Mouse (Mus musculus) erythroid progenitor cell, adult 5-6 weeks (primary cell): Measurements from ENCODE around the gene Jmjd8. TPM values are rescaled to one million over a fixed set of nuclear protein-coding genes. Genes with fewer than 3 reads are reported as not detected.

ENCODE experiments used
- ATAC-seq: replicated peaks from 2 replicates; pipeline ENCODE4 v1.8.0; 2016; ENCODE audit warnings: moderate number of reproducible peaks, mild to moderate bottlenecking, moderate TSS enrichment, inconsistent platforms; ENCODE audit not compliant: poor library complexity, low FRiP score, severe bottlenecking
- total RNA-seq, 2 experiments: library from RNA; stranded (forward) in 1 of 2; stranded (reverse) in 1 of 2; fragments of 150-400 nt in 1 of 2; fragments of 186-747, 209-891 nt in 1 of 2; gene quantifications; 2 replicates each; pipeline versions ENCODE4 v1.2.3 to v1.2.4; 2015 to 2017; ENCODE audit warnings: low replicate concordance in 2 of 2

The Jmjd8 gene
- total RNA-seq (2015; ENCODE audit: low replicate concordance) = 5.4 and 6.1 TPM in 2 replicates
- total RNA-seq (2017; ENCODE audit: low replicate concordance) = 2.7 and 9.1 TPM in 2 replicates

DNA sequence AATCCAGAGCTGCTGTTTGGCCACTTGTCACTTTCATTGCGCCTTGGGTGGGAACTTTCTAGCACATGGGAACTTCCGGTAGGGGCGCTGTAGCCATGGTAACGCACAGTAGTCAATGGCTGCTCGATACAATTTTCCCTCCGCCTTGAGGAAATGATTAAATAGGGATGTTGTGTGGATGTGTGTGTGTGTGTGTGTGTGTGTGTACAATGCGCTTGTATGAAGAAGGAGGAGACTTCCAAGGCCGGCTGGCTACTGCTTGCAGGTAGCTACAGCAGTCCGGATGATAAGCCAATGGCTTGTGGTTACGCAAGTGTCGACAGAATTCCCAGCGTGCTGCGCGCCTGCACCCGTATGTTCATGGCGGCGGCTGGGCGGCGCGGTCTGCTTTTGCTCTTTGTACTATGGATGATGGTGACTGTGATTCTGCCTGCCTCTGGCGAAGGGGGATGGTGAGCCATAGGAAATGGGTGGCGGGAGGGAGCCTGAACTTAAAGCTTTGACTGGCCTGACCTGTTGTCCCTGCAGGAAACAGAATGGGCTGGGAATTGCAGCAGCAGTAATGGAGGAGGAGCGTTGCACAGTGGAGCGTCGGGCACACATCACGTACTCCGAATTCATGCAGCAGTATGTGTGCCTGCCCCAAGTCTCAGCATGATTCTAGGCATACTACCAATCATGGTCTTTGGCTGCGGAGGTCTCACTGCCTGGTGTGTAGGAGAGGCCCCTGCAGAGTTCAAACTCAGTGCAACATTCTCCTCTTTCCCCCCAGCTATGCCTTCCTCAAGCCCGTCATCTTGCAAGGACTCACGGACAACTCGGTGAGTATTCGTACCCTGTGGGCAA, at the start of gene Jmjd8:
Gene Jmjd8 (plus strand): TSS at position 156 of the 846 bp plus-strand sequence.
- peak; percentile 62 for ATAC-seq

DNA sequence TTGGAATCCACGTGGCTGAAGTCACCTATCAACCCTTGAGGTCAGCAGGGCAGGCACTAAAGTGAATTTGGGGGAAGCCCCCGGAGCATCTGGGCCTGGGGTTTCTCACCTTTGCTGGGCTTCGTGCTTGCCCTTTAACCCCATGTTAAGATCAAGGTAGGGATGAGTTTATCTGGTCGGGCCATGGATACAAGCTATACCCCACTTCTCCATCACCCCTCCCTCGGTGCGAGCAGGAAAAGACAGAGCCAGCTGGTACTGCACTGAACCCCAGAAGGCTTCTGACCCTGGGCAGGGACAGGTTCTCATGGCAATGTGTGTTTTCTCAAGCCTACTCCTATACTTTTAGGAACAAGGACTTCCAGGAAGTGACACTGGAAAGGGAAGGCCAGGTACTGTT, 47.3 kb upstream of the Jmjd8 start:
- ATAC-seq = no peak

DNA sequence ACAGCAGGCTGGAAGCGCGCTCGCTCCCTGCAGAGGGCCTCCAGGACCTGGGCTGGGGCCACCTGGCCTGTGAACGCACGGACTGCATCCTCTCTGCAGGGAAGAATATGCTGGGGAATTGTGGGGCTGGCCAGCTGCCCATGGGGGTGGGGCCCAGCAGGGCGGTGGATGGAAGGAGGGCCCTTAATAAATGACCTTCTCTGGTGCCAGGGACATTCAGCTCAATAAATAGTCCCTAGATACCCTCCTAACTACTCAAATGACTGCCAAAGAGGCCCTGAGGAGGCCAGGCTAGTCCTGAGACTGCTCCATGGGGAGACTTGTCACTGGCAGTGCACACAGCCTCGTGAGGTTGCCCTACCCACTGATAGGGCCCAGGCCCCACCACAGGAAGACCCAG, 45.6 kb upstream of the Jmjd8 start:
- ATAC-seq = no peak

DNA sequence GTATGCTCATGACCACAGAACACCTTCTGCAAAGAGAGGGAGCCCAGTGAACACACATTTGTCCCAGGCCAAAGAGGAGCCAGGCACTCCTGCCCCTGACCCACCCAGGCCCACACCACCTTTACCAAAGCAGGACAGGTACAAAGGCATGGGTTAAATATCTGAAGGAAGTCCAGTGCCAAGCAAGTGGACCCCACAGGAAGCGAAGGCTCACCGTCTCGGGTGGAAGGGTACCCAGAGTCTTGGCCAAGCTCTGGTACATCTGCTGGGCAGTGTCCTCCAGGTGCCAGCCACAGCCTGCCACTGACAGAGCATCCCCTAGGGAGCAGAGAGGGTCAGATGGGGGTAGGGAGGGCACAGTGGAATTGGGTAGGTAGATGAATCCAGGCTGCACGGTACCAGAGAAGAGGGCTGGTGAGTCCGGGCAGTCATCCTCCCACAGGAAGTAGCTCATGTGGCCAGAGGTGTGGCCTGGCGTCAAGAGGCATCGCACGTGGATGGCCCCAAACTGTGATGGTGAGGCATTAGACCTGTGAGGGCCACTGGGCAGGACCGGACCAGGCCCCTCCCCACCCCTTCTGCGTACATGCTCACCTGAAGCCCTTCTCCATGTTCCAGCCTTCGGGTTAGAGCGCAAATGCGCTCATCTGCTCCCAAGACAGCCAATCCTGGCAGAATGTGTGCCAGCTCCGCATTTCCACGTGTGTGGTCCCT, 44.6 kb upstream of the Jmjd8 start:
- ATAC-seq = no peak

DNA sequence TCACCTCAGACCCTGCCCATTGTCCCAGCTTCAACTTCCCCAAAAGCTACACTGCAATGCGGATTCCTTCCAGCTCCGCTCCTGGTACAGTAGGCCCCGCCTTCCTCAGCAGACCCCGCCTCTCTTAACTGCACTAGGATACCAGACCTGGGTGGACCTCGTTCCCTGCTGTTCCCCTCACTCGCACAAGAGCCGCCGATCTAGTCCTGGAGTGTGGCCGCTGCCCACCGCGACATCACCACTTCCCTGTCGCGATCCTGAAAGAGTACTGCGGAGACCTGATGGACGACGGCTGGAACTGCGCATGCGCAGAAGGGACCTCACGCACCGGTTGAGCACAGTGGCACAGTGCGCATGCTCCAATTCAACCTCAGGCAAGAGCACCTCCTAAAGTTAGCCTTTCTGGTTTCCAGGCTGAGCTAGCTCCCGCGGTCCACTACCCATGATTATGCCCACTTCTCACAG, 43.4 kb upstream of the Jmjd8 start, which contains the start of gene Haghl:
Gene Haghl (minus strand): TSS at position 393 of the 465 bp plus-strand sequence.
- ATAC-seq = peak; percentile 86

DNA sequence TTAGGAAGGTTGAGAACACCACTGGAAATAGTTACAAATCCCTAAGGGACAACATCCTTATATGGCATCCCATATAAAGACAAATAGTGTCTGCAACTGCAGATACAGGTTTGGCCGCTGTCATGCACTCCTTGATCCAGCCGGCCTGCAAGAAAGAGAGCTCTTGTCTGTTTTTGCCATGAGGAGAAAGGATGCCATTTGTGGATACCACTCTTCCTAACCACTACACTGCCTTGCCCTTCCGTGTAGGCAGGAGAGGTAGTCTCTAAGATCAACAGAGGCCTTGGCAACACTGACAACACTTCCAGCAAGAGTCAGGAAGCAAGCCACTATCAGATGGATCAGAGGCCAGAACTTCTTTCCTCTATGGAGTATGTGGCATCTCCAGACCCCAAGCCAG, 42.4 kb upstream of the Jmjd8 start, which contains the start of gene Ccdc78:
Gene Ccdc78 (plus strand): TSS at position 301 of the 400 bp plus-strand sequence.
- ATAC-seq = no peak

DNA sequence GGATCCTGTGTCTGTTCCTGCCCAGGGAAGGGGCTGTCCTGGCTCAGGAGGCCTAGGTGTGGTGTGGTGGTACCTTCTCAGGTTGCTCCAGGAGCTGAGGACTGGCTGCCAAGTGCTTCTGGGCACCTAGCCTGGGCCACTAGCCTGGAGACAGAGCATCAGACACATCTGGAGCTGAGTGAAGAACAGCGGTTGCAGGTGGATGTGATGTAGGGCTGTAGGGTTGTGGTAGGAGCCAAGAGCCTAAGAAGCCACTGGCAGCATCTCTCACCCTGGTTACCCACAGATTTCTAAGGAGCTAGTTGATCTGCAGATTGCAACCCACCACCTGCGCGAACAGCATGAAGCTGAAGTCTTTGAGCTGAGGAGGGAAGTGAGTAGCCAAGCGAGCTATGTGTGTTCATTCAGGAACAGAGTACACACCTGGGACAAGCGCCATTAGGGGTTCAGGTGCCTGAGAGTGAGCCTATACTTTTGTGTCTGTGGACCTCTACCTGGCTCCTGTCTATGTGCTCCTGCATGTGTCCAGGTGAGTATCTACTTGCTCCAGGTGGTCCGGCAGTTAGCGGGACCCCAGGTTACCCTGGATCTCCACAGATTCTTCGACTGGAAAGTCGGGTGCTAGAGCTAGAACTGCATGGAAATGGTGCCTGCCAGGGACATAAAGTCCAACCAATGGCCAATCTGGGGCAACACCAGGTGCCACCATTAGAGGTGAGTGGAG, 41.7 kb upstream of the Jmjd8 start:
- no peak for ATAC-seq

DNA sequence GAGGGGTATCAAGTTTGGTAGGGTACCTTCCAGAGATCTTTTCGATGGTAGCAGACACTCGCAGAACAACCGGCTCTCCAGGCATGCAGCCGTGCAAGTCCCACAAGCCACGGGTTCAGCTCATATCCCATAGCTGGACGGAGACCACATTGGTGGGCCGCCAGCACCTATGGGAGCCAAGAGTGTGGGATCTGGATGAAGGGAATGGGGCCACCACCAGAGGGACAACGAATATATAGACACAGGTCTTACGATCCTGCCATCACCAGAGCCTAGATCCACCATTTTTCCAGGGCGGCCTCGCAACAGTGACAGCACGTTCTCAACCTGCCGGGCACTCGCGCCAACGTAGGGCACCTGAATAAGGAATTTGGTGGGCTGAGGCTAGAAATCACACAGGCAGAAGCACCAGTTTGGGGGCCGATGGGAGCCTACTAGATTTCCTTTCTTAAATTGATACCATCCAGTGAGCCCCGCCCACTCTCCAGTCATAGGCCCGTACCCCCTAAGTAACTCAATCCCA, 37.3 kb upstream of the Jmjd8 start:
- ATAC-seq = peak; percentile 4

DNA sequence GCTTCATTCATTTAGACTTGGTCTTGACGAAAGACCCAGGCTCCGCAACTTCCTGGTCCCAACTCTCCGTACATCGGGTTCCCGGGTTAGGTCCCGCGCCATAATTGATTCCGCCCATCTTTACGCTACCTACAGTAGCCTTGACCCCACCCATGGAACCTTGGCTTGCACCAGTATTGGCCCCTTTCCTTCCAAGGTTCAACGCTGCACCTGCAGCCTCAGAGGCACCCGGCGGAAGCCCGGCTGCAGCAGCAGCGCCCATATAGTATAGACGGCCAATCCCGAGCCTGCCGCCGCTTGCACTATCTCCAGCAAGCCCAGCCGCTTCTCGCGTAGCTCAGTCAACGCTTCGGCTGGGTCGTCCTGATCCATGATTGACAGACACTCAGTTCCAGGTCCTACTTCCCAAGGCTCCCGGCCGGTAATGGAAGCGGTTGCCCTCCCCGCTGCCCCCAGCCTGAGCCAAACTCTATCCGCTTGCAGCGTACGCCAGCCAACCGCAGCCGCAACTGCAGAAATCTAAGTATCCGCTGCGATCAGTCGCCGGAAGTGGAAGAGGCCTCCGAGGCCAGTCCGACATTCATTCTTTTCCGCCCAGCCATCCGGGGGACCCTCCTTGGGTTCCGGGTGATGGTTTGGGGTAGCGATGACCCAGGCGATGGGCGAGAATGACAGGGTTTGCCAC, 36.7 kb upstream of the Jmjd8 start:
- peak; percentile 81 for ATAC-seq

DNA sequence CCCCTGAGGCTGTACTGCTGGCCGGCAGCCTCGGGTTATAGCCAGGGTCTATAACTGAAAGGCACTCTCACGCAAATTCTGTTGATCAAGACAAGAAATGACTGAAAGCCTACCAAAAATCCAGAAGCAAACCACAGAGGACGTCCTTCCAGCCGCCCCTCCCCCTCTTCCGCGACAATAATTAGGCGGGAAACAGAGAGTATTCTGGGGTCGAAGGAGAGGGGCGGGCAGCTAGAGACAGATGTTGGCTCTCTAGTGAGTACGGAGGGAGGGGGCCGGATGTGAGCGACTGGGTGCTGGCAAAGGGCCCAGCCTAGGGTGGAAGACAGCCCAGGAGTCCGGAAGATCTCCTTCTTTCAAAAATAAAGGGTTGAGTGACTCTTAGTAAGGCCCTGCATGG, 36.1 kb upstream of the Jmjd8 start, which contains the start of gene Fam173a:
Gene Fam173a (minus strand): TSS at position 287 of the 400 bp plus-strand sequence.
- peak; percentile 23 for ATAC-seq

DNA sequence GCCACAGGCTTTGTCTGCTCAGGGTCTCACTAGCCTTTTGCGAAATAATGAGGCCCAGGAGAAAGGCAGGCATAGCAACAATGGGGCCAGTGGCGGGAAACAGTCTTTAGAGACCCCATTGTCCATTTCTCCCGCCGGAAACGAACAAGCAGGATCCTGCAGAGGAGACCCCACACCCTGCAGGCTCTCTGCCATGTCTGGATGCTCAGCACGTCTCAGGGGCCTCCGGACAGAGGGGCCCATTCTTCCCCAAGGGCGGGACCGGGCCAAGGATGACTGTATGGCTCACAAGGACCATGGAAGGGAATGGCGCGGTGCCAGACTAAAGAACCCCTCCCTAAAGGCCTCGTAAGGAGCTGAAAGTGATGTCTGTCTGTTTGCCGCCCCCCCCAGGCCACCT, 34.5 kb upstream of the Jmjd8 start:
- no peak for ATAC-seq

DNA sequence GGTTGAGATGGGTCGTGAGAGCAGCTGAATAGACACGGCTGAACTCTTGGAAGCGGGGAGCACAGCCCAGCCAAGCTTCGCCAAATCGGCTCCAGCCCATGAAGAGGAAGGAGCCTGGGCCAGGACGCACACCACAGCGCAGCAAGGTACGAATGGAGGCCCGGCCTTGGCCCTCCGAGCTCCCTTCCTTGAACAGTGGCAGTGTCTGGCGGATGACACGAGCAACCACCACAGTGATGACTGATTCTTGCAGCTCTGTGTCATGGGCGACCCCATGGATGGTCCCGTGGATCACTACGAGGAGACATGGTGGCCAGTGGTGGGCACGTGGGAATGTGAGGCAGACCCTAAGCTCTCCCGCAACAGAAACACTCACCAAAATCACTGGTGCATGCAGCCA, 33.7 kb upstream of the Jmjd8 start:
- no peak for ATAC-seq

DNA sequence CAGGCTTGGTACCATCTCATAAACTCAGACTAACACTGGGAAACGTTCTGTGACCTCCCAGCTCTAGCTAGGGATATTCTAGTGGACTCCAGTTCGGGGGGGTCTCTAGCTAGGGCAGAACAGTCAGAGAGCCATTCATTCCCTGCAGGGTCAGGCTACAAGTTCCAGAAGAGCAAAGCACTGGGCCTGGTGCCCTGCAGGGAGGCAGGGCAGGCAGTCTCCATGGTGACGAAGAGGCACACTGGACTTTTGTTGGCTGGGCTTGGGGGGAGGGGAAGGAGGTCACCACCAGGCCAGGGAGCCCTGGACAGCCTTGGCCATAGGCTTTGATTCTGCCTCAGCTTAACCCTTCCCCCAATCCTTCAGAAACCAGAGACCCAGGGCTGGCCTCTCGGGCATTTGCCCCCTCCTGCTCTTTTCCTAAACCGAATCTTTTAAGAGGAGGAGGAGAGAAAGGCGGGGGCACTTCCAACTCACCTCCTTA, 33.0 kb upstream of the Jmjd8 start, which contains the start of gene AC134908.4:
Gene AC134908.4 (minus strand): TSS at position 51 of the 484 bp plus-strand sequence.
- no peak for ATAC-seq

DNA sequence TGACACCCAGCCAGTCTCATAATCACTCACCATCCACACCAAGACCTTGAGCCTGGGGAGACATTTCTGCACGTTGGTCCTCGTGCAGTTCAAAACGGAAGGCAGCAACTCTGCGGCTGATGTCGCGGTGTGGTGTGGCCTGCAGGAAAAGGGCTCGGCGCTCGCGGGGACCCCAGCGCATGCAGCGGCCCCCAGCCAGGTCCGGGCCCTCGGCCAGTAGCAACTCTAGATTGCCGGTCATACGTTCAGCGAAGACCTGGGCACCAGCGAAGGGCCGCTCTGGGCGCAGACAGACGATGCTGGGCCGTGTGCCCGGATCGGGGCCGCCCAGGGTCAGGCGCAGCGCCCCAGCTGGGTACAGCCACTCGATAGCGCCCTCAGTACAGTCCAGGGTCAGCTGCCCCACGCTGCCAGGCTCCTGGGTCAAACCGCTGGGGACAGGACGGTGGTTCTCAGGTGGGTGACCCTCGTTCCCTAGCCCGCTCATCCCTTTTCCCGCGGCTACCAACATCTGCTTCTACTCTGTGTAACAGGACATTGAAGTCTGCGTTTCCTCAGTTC, 32.4 kb upstream of the Jmjd8 start:
- ATAC-seq = no peak

DNA sequence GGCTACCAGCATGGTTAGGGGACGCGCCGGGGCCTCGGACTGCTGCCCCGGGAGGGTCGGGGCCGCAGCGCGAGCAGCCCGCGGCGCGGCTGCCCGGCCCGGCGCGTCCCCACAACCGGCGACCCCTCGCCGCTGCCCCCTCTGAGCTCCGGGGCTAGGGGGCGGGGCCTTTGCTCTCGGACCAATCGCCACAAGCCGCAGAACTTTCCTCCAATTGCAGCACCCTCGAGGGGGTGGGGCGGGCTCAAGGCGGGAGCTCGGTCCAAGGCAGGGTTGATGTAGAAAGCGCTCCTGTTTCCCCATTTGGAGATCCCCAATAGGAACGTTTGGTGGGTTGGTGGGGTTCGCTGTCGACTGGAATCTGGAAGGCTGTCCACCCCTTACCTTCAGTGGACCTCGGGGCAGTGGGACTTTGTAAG, 31.7 kb upstream of the Jmjd8 start, which contains the start of gene Metrn:
Gene Metrn (minus strand): TSS at position 186 of the 419 bp plus-strand sequence.
- ATAC-seq = peak; percentile 83

DNA sequence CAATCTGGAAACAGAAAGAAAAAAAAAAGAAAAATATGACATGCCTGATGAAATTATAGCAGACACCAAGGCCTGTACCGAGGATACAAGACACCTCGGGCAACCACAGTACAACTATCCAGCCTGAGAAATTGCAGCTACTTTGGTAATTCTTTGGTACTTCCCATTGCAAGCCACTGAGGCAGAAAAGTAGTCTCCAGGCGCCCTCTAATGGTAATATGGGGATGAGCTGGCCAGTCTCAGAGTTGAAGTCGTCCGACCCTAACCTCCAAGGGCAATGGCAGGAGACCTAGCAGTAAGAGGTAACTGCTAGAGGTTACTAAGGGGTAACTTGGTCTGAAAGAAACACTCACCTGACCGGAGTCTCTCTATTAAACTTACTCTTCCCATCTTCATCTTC, 27.6 kb upstream of the Jmjd8 start:
- peak; percentile 68 for ATAC-seq

DNA sequence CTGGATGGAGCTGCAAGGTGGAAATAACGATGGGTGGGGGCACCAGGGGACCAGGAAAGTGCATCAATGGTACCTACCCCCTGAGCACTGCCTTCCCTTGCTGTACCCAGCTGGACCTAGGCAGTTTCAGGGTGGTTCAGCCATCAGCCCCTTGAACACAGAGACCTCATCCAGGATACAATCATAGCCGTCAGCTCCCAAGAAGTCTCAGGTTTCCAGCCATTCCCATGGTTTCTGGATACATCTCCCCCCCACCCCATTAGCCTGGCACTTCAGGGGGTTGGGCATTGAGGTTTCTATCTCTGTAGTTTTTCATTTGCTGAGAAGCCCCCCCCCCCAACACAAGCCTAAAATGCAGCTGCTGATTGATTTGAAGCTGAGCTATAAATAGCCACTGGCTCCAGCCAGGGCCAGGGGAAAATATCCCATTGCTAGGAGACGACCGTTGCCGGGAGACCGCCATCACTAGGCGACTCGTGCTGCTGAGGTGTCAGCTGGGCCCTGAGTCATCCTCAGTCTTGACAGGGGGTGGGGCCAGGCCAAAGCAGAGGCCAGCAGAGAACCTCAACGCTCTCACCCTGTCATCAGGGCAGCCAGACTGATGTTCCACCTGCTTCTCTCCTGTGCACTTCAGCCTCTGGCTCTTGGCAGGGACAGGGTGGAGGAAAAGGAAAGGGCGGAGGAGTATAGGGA, 25.7 kb upstream of the Jmjd8 start:
- ATAC-seq = no peak

DNA sequence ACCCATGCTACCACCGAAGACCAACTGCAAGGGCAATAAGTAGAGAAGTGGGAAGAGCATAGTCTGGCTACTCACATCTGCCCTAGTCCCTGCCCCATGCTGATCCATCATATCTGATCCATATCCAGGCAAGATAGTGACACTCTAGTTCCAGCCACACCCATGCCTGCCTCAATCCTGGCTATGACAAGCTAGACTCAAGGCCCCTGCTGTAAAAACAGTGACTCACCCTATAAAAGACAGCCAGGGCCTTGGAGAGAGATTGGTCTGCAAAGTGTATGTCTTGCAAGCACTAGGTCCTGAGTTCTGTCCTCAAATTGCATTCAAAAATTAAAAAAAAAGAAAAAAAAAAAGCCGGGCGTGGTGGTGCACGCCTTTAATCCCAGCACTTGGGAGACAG, 22.2 kb upstream of the Jmjd8 start:
- no peak for ATAC-seq
